Mouse (Mus musculus) adrenal gland, adult 2 months (tissue): ENCODE measurements around the gene Skida1. TPM values are rescaled to one million over a fixed set of nuclear protein-coding genes. Genes with fewer than 3 reads are reported as not detected.
"Not testable (repeated sequence)": the region's sequence is repeated elsewhere in the genome, so short reads cannot be mapped to it uniquely, and the experiment has no call there.

Experiments
- DNase-seq: peaks from one replicate; pipeline ENCODE4 v3.0.0; 2021
- long read RNA-seq: library from polyadenylated mRNA; stranded (forward); transcript quantifications from one replicate; pipeline ENCODE4 v2.0.0, GENCODE M21; 2021
- polyA plus RNA-seq: library from polyadenylated mRNA; depleted of rRNA; stranded (reverse); fragments of >200 nt; gene quantifications from 2 replicates; pipeline ENCODE4 v1.2.3, GENCODE M21; 2012; rRNA removed
- total RNA-seq, 2 experiments: library from RNA; stranded (reverse); gene quantifications; 2 replicates each; pipeline ENCODE4 v1.2.3; 2021

The Skida1 gene
- total RNA-seq (1 to 10 TPM; 2.3 to 3.8 TPM), polyA plus RNA-seq (1.8 and 3.1 TPM in 2 replicates)
- long read RNA-seq, partial matches to known transcripts: 1 of 2 reads
- long read RNA-seq, other reads (novel, unspliced or antisense): 1 of 2 reads

DNA sequence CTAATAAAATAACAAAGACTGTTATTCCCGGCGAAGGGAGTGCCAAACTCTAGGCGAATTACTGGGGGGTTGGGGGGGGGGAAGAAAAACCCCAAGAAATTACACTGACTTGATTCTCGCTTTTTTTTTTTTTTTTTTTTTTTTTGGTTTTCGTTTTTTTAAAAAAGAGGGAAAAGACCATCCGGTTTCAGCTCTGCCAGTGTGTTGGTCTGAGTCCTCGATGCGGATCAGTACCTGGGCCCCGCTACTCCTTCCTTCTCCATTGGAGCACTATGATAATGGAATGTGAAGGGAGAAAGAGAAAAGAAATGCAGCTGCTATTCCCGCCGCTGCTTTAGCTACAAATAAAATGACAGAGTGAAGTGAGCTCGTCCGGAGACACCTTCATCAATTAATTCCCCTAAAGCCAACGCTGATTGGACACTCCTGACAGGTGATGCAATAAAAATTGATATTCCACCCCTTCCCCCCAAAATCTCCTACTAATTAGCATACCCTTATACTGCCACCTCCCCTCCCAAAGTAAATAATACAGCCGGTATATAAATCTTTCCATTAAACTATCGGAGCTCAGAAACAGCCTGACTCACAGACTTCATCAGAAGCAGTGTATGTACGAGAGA is at the start of gene Skida1:
Gene Skida1 (minus strand): TSS at position 599 of the 623 bp plus-strand sequence.
- peak; percentile 78 for DNase-seq

GRCm38 (mm10) chr2:18095804-18096203 is 47.0 kb upstream of the Skida1 start:
- DNase-seq: no peak

DNA sequence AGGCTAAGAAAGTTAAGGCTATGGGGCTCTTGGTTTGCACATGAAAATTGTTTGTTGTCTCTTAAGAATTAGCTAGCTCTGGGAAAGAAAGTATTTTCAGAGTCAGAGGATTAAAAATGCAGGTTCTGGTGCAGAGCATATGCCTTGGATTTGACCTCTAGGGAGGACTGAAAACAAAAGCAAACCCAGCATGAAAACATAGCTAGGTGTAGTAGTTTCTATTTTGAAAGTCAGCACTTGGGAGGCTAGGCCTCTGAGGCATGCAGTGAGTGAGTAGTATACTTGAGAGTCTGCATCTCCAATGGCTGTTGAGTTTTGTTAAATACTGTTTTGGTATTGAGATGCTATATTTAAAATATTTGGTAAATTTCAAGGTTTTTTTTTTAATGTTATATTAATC is 45.5 kb upstream of the Skida1 start:
- no peak for DNase-seq

- DNase-seq: no peak
These were observed 45.0 kb upstream of the Skida1 start for GRCm38 (mm10) chr2:18093858-18094257.

GRCm38 (mm10) chr2:18087695-18088094 is 38.8 kb upstream of the Skida1 start:
- not testable (repeated sequence) for DNase-seq

GRCm38 (mm10) chr2:18080182-18080860 is 31.5 kb upstream of the Skida1 start:
- DNase-seq: peak; percentile 49

DNA sequence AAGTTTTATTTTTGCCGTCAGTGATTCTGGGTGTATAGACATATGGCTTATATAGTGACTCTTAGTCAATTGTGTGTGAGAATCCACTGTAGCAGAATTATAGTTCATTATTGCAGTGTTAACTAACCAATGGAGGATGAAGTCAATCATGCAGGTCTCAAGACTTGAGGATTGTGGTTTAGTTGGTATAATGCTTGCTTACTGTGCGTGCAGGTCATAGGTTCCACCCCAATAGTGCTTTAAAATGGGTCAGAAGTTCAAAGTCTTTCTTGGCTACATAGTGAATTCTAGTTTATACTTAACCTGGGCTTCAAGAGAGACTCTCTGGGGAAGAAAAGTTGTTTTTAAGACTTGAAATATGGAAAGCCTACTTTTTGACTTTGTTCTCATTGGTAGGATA is 23.1 kb upstream of the Skida1 start:
- no peak for DNase-seq

- no peak for DNase-seq
These were observed 19.4 kb upstream of the Skida1 start for GRCm38 (mm10) chr2:18068071-18068796.

DNA sequence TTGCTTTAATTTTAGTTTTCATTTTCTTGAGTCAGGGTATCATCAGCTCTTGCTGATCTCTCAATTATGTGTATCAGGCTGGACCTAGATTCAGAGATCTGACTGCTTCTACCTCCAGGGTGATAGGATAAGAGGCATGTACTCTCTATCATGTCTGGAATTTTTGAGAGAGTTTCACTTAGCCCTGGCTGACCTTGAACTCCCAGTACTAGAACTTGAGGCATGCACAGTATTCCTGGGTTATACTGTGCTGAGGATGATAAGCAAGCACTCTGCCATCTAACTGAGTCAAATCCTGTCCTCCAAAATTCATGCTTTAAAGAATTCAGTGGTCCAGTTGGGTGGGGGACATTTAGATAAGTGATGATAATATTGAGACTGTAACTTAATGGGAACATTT is 17.6 kb upstream of the Skida1 start:
- DNase-seq: no peak

- DNase-seq: no peak
These were observed 16.8 kb upstream of the Skida1 start for GRCm38 (mm10) chr2:18065708-18066030.

- DNase-seq: peak; percentile 87
These were observed 16.3 kb upstream of the Skida1 start for GRCm38 (mm10) chr2:18064941-18065707.

- peak; percentile 96 for DNase-seq
These were observed 15.6 kb upstream of the Skida1 start for GRCm38 (mm10) chr2:18064356-18064858.

GRCm38 (mm10) chr2:18063763-18064251 is 15.0 kb upstream of the Skida1 start:
- peak; percentile 83 for DNase-seq

- DNase-seq: no peak
These were observed 11.5 kb upstream of the Skida1 start for GRCm38 (mm10) chr2:18060396-18060795.

- DNase-seq: no peak
These were observed 11.0 kb upstream of the Skida1 start for GRCm38 (mm10) chr2:18059891-18060290.

DNA sequence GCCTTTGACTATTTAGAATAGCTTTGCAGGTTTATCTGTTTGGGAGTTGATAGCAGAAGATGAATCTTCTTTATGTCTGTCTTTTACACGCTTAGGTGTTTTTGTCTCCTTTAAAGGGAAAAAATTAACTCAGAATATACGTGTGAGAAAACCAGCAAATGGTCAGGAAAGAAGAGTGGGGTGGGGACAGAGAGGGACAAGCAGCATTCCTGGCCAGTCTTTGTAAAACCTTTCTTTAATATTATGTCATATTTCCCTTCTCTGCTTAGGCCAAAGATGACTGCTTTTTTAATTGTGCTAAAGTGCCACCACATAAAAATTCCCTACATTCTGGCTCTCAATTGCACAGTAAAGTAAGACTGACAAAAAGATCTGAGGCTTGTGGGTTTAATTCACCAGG is 10.2 kb upstream of the Skida1 start:
- DNase-seq: no peak

DNA sequence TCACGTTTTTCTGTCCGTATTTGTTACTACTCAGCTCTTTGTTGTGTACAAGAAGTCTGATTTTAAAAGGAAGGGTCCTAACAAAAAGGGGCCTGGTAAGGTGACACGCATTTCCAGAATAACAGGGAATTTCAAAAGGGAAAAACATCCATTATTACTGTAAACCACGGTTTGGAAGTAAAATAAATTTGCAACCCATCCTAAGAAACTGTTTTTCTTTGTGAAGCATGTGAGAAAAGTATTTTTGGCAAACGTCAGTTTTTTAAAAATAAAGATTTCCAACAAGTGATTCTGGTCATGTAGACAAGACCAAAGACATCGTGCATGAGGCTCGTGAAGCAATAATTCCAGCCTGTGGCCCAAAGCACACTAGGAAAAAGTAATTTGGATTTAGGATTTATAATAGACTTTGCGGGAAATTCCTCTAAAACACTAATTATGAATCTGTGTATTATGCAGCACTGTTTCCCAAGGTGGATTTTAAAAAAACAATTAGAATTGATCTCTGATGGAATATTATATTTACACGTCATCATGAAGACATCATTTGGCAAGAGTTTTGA is 9.4 kb upstream of the Skida1 start:
- no peak for DNase-seq

DNA sequence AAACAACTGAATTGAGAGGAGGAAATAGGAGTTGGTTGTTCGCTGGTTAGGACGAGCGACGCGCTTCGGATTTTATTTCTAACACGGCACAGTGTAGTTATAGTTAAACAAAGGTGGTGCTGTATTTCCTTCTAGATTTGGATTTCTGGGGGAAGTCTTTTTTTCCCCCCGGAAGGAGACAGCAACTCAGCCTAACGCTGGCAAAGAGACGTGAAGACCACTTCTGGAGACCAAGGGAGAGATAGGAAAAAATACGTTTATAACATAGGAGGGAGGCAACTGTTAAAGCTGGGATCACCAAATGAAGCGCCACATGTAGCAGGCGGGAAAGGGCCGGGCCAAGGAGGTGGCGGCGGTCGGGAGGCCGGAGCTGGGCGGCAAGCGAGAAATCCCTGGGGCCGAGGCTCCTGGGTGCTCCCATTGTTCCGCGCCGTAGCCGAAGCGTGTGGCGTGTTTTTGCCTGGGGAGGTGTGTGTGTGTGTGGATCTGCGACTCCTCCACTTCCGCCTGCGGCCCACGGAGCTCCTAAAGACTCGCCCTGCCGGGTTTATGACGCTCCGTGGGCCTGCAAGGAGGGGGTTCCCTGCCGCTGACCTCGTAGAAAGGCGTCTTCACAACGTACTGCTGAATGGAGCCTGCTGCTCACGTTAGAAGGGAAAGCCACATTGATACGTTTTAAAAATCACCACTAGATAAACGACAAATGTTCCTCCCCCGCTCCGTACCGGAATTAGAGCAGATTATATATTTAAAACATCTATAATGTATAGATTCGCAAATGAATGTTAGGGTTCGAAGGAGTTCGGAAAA is 8.7 kb upstream of the Skida1 start:
- peak; percentile 85 for DNase-seq

DNA sequence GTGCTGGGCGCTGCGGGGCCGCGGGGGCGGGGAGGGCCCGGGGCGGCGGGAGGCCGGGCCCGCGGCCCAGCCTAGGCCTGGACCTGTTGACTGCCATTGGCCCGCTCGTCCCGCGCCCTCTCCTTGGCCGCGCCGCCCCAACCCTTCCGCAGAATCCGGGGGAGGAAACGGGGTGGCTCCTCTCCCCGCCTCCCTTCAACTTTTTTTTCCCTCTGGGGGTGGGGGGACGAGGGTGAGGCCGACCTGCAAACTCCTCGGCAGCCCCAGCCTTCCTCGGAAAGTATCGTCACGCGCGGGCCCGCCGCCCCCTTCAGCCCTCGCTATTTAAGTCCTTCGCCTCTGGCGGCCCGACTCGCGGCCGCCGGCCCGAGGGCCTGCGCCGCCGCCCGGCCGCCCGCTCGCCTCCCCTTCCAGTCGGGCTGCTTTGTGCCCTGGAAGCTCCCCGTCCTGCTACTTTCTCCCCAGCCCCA is 8.0 kb upstream of the Skida1 start:
- DNase-seq: peak; percentile 100
